In genomic region chr5:33495900-33496529, GRCm38 (mm10) we compare ENCODE assay signal across 8 mouse cellular contexts.
DNase-seq lines count a peak whose midpoint lies in the region; ATAC-seq and TF ChIP-seq lines count a peak whose summit lies in the region.

No protein-coding gene starts in this region.

- DNase-seq in 3134 (ENCODE audit: extremely low read depth, insufficient read length, low spot score) (peak; percentile 28), liver (peak; percentile 84)
- DNase-seq in adrenal gland, postnatal 14 days: peak; percentile 91
- DNase-seq in embryonic facial prominence, embryonic 11.5 days (ENCODE audit: low spot score): peak; percentile 92
- DNase-seq in heart, adult 2 months: peak; percentile 63 to 78
- peak; percentile 91 for DNase-seq in neural tube, embryonic 11.5 days (ENCODE audit: low spot score)

- no peak for TF ChIP-seq EP300 in heart, adult 2 months (IDR thresholded peaks at IDR 0.05; ENCODE audit: insufficient read depth, low read depth, low read length)

- no peaks in the 10 kb centered on the region for H3K36me3 ChIP-seq in embryonic facial prominence, embryonic 11.5 days (replicated peaks; ENCODE audit: control insufficient read depth, insufficient read depth, low read depth, low read length)
- H3K36me3 ChIP-seq in heart, adult 2 months (ENCODE audit: control insufficient read depth, insufficient read depth, low read length): no peaks in the 10 kb centered on the region
- H3K36me3 ChIP-seq in kidney, embryonic 15.5 days: no peaks in the 10 kb centered on the region
- no peaks in the 10 kb centered on the region for H3K36me3 ChIP-seq in neural tube, embryonic 11.5 days (ENCODE audit: control insufficient read depth, insufficient read depth, low read length)
- no peaks in the 10 kb centered on the region for H3K36me3 ChIP-seq in stomach, embryonic 16.5 days (ENCODE audit: control insufficient read depth, insufficient read depth, low read length)

- no peaks in the 10 kb centered on the region for H3K9me3 ChIP-seq in embryonic facial prominence, embryonic 11.5 days (replicated peaks; ENCODE audit: control insufficient read depth, low read length)
- no peaks in the 10 kb centered on the region for H3K9me3 ChIP-seq in kidney, embryonic 15.5 days (replicated peaks)
- H3K9me3 ChIP-seq in neural tube, embryonic 11.5 days (ENCODE audit: control insufficient read depth, low read length): no peaks in the 10 kb centered on the region
- H3K9me3 ChIP-seq in stomach, embryonic 16.5 days (replicated peaks; ENCODE audit: control insufficient read depth, low read length): no peaks in the 10 kb centered on the region

- H3K4me2 ChIP-seq in embryonic facial prominence, embryonic 11.5 days (ENCODE audit: low read depth, low read length): no peak overlapping the region
- H3K4me2 ChIP-seq in kidney, embryonic 15.5 days: 0 out of 2 replicates have a peak overlapping the region, but pooled peaks have one; percentile 23
- no peak overlapping the region for H3K4me2 ChIP-seq in neural tube, embryonic 11.5 days (ENCODE audit: low read depth)
- H3K4me2 ChIP-seq in stomach, embryonic 16.5 days (ENCODE audit: low read depth, low read length): no peak overlapping the region

- no peak overlapping the region for H3K27ac ChIP-seq in embryonic facial prominence, embryonic 11.5 days (replicated peaks; ENCODE audit: low read depth, low read length)
- no peak overlapping the region for H3K27ac ChIP-seq in heart, adult 2 months
- H3K27ac ChIP-seq in kidney, embryonic 15.5 days: peak overlapping the region; percentile 75
- H3K27ac ChIP-seq in neural tube, embryonic 11.5 days (ENCODE audit: low read depth, low read length): no peak overlapping the region
- H3K27ac ChIP-seq in stomach, embryonic 16.5 days (ENCODE audit: low read length): no peak overlapping the region

- H3K27me3 ChIP-seq in embryonic facial prominence, embryonic 11.5 days (ENCODE audit: control insufficient read depth, insufficient read depth, low read length): peaks cover 8% of the 10 kb centered on the region; the same call in 1 of the 2 replicates
- H3K27me3 ChIP-seq in heart, adult 2 months (ENCODE audit: control insufficient read depth, insufficient read depth, low read length): no peaks in the 10 kb centered on the region
- peaks cover 80% of the 10 kb centered on the region for H3K27me3 ChIP-seq in kidney, embryonic 15.5 days
- H3K27me3 ChIP-seq in neural tube, embryonic 11.5 days (ENCODE audit: control insufficient read depth, insufficient read depth, low read length): 0 out of 2 replicates have a peak, but pooled peaks cover 4% of the 10 kb centered on the region
- H3K27me3 ChIP-seq in stomach, embryonic 16.5 days (ENCODE audit: control insufficient read depth, insufficient read depth, low read length): no peaks in the 10 kb centered on the region

- H3K4me1 ChIP-seq in embryonic facial prominence, embryonic 11.5 days (ENCODE audit: control insufficient read depth, insufficient read depth, low read length): 0 out of 2 replicates have a peak, but pooled peaks cover under 1% of the 10 kb centered on the region
- H3K4me1 ChIP-seq in heart, adult 2 months (ENCODE audit: control insufficient read depth, insufficient read depth, low read length): no peaks in the 10 kb centered on the region
- peaks cover 27% of the 10 kb centered on the region for H3K4me1 ChIP-seq in kidney, embryonic 15.5 days
- peaks cover 7% of the 10 kb centered on the region for H3K4me1 ChIP-seq in neural tube, embryonic 11.5 days (ENCODE audit: control insufficient read depth, insufficient read depth, low read length)
- H3K4me1 ChIP-seq in stomach, embryonic 16.5 days (ENCODE audit: control insufficient read depth, insufficient read depth, low read length): no peaks in the 10 kb centered on the region

- TF ChIP-seq CTCF in heart, adult 2 months (IDR thresholded peaks at IDR 0.05): peak; percentile 93

- H3K4me3 ChIP-seq in embryonic facial prominence, embryonic 11.5 days (ENCODE audit: low read depth, low read length): no peak overlapping the region
- H3K4me3 ChIP-seq in heart, adult 2 months: no peak overlapping the region
- H3K4me3 ChIP-seq in kidney, embryonic 15.5 days (replicated peaks): no peak overlapping the region
- no peak overlapping the region for H3K4me3 ChIP-seq in neural tube, embryonic 11.5 days (ENCODE audit: low read depth, low read length)
- no peak overlapping the region for H3K4me3 ChIP-seq in stomach, embryonic 16.5 days (replicated peaks; ENCODE audit: low read length)

- intact Hi-C loops in heart, adult 2 months (cut with DNase I): loop anchor here (1.0 kb wide), 2 partner anchors 93 to 103 kb away; no protein-coding TSS in a partner anchor

- ATAC-seq in embryonic facial prominence, embryonic 11.5 days (replicated peaks; ENCODE audit: insufficient number of reproducible peaks, low FRiP score, low TSS enrichment, low read depth): peak; percentile 81
- peak; percentile 81 for ATAC-seq in kidney, embryonic 15.5 days (replicated peaks; ENCODE audit: low FRiP score)
- peak; percentile 80 for ATAC-seq in neural tube, embryonic 11.5 days (ENCODE audit: insufficient read depth, low FRiP score, low TSS enrichment)
- peak; percentile 68; the same call in 1 of the 2 replicates for ATAC-seq in stomach, embryonic 16.5 days (ENCODE audit: insufficient read depth, low FRiP score)

- H3K79me2 ChIP-seq in heart, adult 2 months (replicated peaks; ENCODE audit: control insufficient read depth, insufficient read depth, low read length): no peaks in the 10 kb centered on the region

- TF ChIP-seq POLR2A in heart, adult 2 months (IDR thresholded peaks at IDR 0.05; ENCODE audit: insufficient read depth, low read depth, low read length): no peak

- H3K9ac ChIP-seq in embryonic facial prominence, embryonic 11.5 days (replicated peaks; ENCODE audit: low read length): no peak overlapping the region
- no peak overlapping the region for H3K9ac ChIP-seq in heart, adult 2 months (ENCODE audit: low read depth, low read length)
- no peak overlapping the region for H3K9ac ChIP-seq in kidney, embryonic 15.5 days
- no peak overlapping the region for H3K9ac ChIP-seq in neural tube, embryonic 11.5 days (ENCODE audit: low read length)
- H3K9ac ChIP-seq in stomach, embryonic 16.5 days (ENCODE audit: low read length): no peak overlapping the region

- 24% methylated on average over 6 of the region's 6 CpGs for WGBS in embryonic facial prominence, embryonic 11.5 days
- 32% methylated on average over 6 of the region's 6 CpGs for WGBS in heart, adult 2 months
- WGBS in kidney, embryonic 15.5 days: 15% methylated on average over 6 of the region's 6 CpGs
- WGBS in neural tube, embryonic 11.5 days: 22% methylated on average over 6 of the region's 6 CpGs
- WGBS in stomach, embryonic 16.5 days: 32% methylated on average over 6 of the region's 6 CpGs

Comparison
In these comparisons a context has a peak if more than half of its experiments do, and no peak if none do; other contexts are left out.
1. DNase-seq: peak in every context shown above with its lines; median percentile 92 in embryonic facial prominence, embryonic 11.5 days; 91 in adrenal gland, postnatal 14 days; 91 in neural tube, embryonic 11.5 days; 84 in liver; 70 in heart, adult 2 months; 28 in 3134.